Mouse (Mus musculus) embryo, embryonic 11.5 days (tissue): ENCODE results near the gene Pdcl2.
A peak's percentile ranks its signal among the peaks of the same experiment; 100 is the strongest.

ENCODE experiments used
- DNase-seq: peaks from one replicate; pipeline ENCODE4 v3.0.0-alpha.2; 2012; ENCODE audit warnings: low read depth, low spot score

The Pdcl2 gene

DNA sequence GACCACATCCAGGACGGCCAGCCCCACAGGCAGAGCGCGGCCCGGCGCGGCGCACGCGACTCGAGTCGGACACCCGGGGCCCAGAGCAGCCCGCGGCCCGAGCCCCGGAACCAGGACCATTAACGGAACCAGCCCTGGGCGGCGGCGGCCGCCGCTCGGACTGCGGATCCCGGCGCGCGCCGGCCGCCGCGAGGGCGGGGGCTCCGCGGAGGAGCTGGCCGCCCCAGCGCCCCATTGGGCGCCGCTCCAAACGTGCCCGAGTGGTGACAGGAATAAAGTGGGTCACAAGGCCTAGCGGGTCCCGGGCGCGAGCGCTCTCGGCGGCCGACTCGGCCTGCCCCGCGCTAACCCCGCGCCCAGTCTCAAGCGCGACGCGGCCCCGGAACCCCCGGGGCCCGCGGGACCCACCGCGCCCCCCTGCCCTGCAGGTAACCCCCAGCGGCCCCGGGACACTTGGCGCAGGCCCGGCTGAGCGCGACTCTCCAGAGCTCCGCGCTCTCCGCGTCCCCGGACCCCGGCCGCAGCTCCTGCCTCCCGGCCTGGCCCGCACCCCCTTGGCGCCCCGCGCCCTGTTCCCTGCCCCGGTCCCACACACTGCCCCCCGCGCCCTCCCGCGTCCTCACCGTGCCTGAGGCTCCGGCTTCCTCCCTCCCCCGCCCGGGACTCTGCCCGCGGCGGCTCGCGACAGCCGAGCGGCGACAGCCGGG, 27.1 kb downstream of the Pdcl2 start:
- DNase-seq, result peak; percentile 54

DNA sequence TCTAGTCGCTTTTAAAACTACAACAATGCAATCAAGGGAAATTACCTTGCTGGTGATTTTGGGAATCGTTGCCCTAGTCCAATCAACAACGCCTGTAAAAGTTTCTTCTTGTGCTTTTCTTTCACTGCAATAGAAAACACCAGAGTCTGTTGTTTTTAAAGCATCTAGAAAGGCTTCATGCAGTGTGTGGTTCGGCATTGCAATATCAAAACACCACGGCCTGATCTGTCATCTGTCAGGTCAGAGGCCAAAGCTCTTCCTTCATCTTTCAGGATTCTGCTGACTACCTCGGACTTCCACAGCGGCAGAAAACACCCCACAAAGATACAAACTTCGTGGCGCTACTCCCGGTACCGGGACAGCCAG, 27.6 kb downstream of the Pdcl2 start:
- DNase-seq, result no peak

DNA sequence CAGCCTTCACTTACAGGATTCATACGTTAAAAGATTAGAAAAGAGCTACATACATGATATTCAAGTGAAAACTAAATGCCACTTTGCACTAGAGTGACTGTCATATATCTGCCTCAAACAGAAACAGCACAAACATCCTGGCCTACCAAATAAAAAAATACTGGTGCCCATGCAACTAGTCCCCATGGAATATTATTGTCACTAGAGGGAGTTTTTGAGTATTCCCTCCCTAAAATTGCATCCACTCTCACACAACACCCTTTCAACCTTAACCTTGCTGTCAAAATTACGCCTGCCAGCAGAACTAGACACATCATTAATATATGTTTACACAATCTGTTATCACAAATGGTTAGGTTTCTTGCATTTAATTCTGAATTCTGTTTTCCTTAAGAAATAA, 28.9 kb downstream of the Pdcl2 start:
- no peak for DNase-seq

DNA sequence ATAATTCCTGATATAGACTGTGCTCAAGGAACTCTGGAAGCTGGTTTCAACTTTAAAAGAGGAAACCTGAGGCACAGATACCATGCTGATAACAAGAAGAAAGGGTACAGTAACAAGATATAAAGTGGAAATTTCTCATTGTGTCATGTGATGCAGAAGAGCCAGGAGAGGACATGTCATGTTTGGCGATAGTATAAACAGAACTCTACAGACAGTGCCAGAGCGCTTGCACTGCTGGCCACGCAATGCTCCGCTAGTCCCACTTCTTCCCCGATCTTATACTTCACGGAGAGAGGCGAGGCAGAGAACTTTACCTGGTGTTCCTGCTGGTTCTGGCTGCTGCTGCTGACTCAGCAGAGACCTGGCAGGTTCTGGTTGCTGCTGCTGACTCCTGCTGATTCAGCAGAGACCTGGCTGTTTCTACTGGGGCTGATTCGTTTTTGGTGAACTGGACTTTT, 41.7 kb downstream of the Pdcl2 start:
- no peak for DNase-seq

DNA sequence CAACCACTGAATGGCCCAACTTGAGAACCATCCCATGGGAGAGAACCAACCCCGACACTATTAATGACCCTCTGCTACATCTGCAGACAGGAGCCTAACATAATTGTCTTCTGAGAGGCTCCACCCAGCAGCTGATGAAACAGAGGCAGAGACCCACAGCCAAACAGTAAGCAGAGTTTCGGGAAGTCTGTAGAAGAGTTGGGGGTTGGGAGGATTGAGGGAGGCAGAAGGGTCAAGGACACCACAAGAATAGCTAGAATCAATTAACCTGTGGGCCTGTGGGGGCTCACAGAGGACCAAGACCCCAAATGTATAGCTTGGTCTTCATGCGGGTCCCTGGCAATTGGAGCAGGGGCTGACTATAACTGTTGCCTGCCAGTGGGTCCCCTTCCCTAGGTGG, 42.7 kb downstream of the Pdcl2 start:
- no peak for DNase-seq

DNA sequence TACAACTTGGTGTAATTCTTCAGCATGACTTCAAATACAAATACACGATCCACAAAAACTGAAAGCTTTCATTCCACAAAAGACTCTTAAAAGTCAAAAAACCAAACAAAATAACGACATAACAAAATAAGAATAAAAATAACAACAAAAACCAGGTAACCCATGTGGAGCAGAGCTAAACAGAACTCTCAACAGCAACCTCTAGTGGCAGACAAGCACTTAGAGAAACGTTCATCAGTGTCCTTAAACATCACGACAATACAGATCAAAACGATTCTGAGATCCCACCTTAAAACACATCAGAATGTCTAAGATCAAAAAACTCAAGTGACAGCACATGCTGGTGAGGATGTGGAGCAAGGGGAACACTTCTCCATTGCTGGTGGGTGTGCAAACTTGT, 43.9 kb downstream of the Pdcl2 start:
- no peak for DNase-seq

DNA sequence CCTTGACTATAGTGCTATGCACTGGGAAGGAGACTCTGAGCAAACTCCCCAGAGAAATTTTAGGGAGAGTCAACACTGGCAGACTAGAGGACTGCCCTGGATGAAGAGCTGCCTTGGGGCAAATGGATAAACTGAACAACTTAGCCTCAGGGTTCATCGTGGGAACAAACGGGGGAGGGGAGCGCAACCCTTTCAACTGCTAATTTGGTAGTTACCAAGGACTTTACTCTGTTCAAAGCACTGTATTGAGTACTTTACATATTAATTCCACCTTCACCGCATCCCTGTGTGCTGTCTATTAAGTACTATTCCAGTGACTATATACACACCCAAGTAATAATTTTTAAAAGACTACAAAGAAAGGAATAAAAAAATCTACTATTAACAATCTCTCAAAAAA, 45.3 kb downstream of the Pdcl2 start:
- no peak for DNase-seq

DNA sequence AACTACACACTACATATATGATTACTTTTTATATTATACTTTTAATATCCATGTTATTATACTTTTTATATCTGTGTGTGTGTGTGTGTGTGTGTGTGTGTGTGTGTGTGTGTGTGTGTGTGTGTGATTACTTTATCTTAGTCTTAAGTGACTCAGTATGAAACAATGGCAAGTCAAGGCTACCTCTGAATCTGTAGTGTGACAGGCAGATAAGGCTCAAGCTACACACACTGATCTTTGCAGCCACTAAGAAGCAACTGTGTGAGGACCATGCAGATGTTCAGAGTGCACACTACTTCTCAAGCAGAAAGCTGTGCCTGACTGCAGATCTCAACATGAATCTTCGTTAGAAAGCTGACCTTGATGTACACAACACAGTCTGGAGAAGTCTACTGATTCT, 47.1 kb downstream of the Pdcl2 start:
- DNase-seq, result no peak

DNA sequence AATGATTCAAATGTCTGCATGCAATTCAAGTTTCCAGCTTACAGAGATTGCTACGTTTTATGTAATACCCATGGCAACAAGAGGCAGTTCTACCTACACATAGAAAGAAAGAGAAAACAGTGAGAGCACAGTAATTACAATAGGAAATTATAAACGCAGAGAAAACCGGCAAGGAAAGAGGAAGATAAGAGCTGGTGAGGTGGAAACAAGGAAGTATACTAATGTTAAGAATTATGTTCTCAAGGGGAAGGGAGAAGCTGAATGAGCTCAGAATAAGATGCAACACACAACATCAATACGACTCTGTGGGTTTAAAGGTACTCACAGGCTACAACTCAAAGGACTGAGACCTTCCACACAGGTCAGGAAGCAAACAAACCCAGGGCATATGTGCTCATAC, 56.0 kb downstream of the Pdcl2 start:
- no peak for DNase-seq
